Mouse (Mus musculus) natural killer cell, adult 2 months (primary cell): Measurements from ENCODE around the gene Dync2li1.

Experiments
- DNase-seq, 2 experiments: peaks; one replicate each; pipeline ENCODE4 v3.0.0; 2022; ENCODE audit warnings: low spot score in 2 of 2

The Dync2li1 gene

DNA sequence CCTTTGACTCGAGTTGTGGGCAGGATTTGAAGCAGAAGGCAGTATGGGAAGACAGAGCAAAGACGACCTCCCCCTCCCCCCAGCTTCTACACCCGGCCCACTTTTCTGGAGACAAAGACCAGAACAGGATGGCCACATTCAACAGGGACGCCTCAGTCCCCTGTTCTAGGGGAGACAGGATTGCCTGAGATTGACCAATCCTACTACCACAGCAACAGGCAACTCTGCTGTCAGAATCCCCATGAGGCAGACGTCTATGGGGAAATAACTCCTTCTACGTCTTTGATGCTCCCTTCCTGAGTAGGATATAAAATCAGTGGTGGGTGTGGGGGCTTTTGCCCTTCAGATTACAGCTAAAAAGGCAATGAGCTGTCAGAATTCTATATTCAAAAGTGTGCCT lies 58.0 kb downstream of the Dync2li1 start:
- no peak for DNase-seq

GRCm38 (mm10) chr17:84685286-84685685 lies 59.0 kb downstream of the Dync2li1 start:
- DNase-seq = no peak

GRCm38 (mm10) chr17:84687994-84688393 lies 61.7 kb downstream of the Dync2li1 start:
- no peak for DNase-seq

DNA sequence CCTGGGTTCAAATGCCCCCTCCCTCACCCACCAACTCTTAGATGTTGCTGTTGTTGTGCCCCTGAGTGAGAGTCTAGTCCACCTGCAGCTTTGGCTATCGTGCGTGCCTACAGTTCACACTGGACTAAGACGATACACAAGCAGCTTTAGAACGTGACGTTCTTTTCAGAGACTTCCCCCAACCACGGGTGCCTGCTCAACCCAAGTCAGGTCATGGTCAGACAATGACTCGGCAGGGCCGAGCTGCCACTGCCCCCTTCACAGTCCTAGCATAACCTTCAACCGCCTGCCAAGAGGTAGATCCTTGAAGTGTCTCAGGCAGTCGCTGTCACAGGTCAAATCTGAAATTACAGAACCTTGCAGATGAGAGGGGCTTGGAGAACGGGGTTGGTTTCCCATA lies 62.5 kb downstream of the Dync2li1 start:
- no peak for DNase-seq

DNA sequence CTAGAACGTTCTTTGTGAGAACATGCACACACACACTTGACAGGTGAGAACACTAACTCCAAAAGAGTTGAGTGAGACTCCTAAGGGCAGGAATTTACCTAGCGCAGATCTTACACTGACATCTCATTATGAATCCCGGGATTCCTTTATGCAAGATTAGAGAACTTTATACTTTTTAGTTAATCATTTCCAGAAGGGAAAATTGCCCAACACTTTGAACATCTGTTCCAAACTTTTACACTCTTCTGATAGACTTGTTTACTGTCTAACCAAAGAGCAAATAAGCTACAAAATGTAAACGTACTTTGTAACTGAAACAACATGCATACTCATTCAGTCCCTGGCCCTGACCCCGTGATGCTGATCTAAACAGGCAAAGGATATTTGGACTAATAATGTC lies 63.0 kb downstream of the Dync2li1 start:
- no peak for DNase-seq

GRCm38 (mm10) chr17:84690111-84690510 lies 63.8 kb downstream of the Dync2li1 start:
- DNase-seq = no peak

DNA sequence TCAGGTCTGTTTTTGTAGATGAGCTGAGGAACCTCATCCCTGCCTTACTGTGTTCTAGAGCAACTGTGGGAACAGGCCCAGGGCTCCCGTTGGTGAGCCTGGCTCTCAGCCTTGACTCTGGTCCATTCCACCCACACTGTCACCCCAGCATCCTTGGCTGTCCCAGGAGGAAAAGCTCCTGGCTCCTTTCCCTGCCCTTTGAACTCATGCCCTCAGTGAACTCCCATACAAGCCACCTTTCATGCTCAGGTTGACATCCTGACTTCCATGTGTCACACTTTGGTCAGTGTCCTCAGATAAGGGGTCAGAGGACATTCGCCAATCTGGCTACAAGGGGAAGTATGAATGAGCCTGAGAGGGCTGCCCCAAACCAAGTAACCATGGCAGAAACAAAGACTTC lies 67.4 kb downstream of the Dync2li1 start:
- DNase-seq = no peak

DNA sequence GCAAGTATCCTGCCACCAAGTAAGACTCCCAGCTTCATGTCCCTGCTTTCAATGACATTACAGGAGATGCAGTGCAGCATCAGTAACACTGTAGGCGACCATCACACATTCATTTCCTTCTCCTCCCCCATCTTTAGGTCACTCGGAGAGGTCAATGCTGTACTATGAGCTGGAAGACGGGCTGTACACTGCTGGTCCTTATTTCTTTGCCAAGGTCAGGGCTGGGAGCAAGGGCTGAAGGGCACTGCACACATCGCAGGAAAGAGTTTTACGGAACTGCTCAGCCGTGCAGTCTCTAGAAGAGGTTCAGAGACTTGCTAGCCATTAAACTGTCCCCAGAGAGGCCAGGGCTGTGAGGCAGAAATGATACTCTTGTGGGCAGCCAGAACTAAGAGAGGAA lies 70.2 kb downstream of the Dync2li1 start:
- DNase-seq = no peak

DNA sequence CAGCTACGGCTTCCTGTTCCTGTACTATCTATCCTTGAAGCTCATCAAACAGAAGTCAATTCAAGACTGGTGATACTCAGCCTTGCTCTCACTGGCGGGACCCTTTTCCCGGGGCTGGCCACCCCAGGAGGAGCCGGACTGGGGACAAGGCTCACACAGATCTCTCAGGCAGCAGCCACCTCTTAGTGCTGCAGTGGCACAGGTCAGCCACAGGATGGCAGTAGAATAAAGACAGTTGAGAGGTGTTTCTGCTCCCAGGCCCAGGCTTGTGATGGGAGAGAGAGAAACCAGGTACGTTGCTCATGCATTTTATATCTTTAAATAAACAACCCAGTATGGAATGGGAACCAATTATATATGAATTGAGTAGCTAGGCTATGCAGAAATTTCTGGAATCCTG lies 72.4 kb downstream of the Dync2li1 start:
- DNase-seq = peak; percentile 5 to 8
